Mouse (Mus musculus): ENCODE results near the gene Ube2v1.

- TF ChIP-seq CTCF (IDR thresholded peaks at IDR 0.05; ENCODE audit: extremely low read depth, insufficient read length, insufficient replicate concordance, low read depth, low read length) (no peak), POLR2A (IDR thresholded peaks at IDR 0.05; ENCODE audit: low read depth, low read length) (no peak)
These were observed 34.2 kb upstream of the Ube2v1 start for GRCm38 (mm10) chr2:167665972-167666713.
